In genomic region chr8:125460602-125461001, GRCm38 (mm10) we compare ENCODE assay signal across 12 mouse cellular contexts.
A peak's percentile ranks its signal among the peaks of the same experiment; 100 is the strongest.
DNase-seq lines count a peak whose midpoint lies in the region; ATAC-seq lines count a peak whose summit lies in the region.
"Had no signal": no experiment of that assay in that cellular context is flagged by ENCODE, and none has a peak within 500 bp of the region (broad histone marks: within the 10 kb centered on the region; RNA-seq: fewer than 3 reads in every experiment).

No protein-coding gene starts in this region.

- DNase-seq in heart, embryonic 10.5 days (ENCODE audit: low spot score): no peak
- DNase-seq in heart, adult 11 months: no peak
- no peak for DNase-seq in midbrain, embryonic 10.5 days (ENCODE audit: low spot score)
- peak; percentile 46 for DNase-seq in WW6 (ENCODE audit: low read depth, low spot score)
- DNase-seq in limb, embryonic 10.5 days (ENCODE audit: low spot score): no peak
- no peak for DNase-seq in kidney, postnatal 10 days
- DNase-seq in ovary, postnatal 14 days (ENCODE audit: low spot score): no peak
- DNase-seq: kidney, postnatal 14 days; lung, embryonic 14.5 days; thymus, postnatal 14 days had no signal

- WGBS in heart, embryonic 10.5 days: 22% methylated on average over 6 of the region's 6 CpGs
- 25% methylated on average over 6 of the region's 6 CpGs for WGBS in midbrain, embryonic 10.5 days
- WGBS in midbrain, embryonic 15.5 days: 20% methylated on average over 6 of the region's 6 CpGs
- WGBS in limb, embryonic 10.5 days: 24% methylated on average over 6 of the region's 6 CpGs

- H3K4me2 ChIP-seq in midbrain, embryonic 15.5 days: no peak overlapping the region
- H3K4me2 ChIP-seq: lung, embryonic 14.5 days; neural tube, embryonic 15.5 days had no signal

- H3K9ac ChIP-seq in midbrain, embryonic 15.5 days: no peak overlapping the region
- H3K9ac ChIP-seq: lung, embryonic 14.5 days; neural tube, embryonic 15.5 days had no signal

- no peaks in the 10 kb centered on the region for H3K27me3 ChIP-seq in heart, embryonic 10.5 days (ENCODE audit: insufficient read depth, poor library complexity, severe bottlenecking)
- H3K27me3 ChIP-seq in midbrain, embryonic 10.5 days (ENCODE audit: low read depth, poor library complexity, severe bottlenecking): peaks cover 7% of the 10 kb centered on the region; the same call in 1 of the 2 replicates
- H3K27me3 ChIP-seq in midbrain, embryonic 15.5 days (replicated peaks): no peaks in the 10 kb centered on the region
- H3K27me3 ChIP-seq in limb, embryonic 10.5 days (ENCODE audit: low read depth, poor library complexity, severe bottlenecking): no peaks in the 10 kb centered on the region

- H3K4me1 ChIP-seq in heart, embryonic 10.5 days: peaks cover 42% of the 10 kb centered on the region
- peaks cover 41% of the 10 kb centered on the region for H3K4me1 ChIP-seq in midbrain, embryonic 10.5 days
- H3K4me1 ChIP-seq in midbrain, embryonic 15.5 days: peaks cover 17% of the 10 kb centered on the region
- H3K4me1 ChIP-seq in limb, embryonic 10.5 days: peaks cover 50% of the 10 kb centered on the region

- peak overlapping the region; percentile 60 for H3K27ac ChIP-seq in heart, embryonic 10.5 days
- peak overlapping the region; percentile 59 for H3K27ac ChIP-seq in midbrain, embryonic 10.5 days (replicated peaks)
- H3K27ac ChIP-seq in midbrain, embryonic 15.5 days: no peak overlapping the region
- H3K27ac ChIP-seq in limb, embryonic 10.5 days: peak overlapping the region; percentile 42

- H3K9me3 ChIP-seq in heart, embryonic 10.5 days: no peaks in the 10 kb centered on the region
- H3K9me3 ChIP-seq in midbrain, embryonic 10.5 days (replicated peaks): no peaks in the 10 kb centered on the region
- no peaks in the 10 kb centered on the region for H3K9me3 ChIP-seq in midbrain, embryonic 15.5 days
- H3K9me3 ChIP-seq in limb, embryonic 10.5 days (replicated peaks): no peaks in the 10 kb centered on the region
- H3K9me3 ChIP-seq: neural tube, embryonic 15.5 days had no signal

- ATAC-seq in midbrain, embryonic 15.5 days (replicated peaks): no peak

- H3K4me3 ChIP-seq in heart, embryonic 10.5 days: no peak overlapping the region
- no peak overlapping the region for H3K4me3 ChIP-seq in midbrain, embryonic 10.5 days
- H3K4me3 ChIP-seq in midbrain, embryonic 15.5 days: no peak overlapping the region
- H3K4me3 ChIP-seq in limb, embryonic 10.5 days: no peak overlapping the region
- H3K4me3 ChIP-seq: neural tube, embryonic 15.5 days had no signal

- H3K36me3 ChIP-seq in heart, embryonic 10.5 days: peaks cover 54% of the 10 kb centered on the region
- H3K36me3 ChIP-seq in midbrain, embryonic 10.5 days: peaks cover 35% of the 10 kb centered on the region
- no peaks in the 10 kb centered on the region for H3K36me3 ChIP-seq in midbrain, embryonic 15.5 days (replicated peaks)
- peaks cover 18% of the 10 kb centered on the region for H3K36me3 ChIP-seq in limb, embryonic 10.5 days
- H3K36me3 ChIP-seq: neural tube, embryonic 15.5 days had no signal
